Mouse (Mus musculus): ENCODE measurements around the gene Ltbp3.
A peak's percentile ranks its signal among the peaks of the same experiment; 100 is the strongest.

Gene Ltbp3

GRCm38 (mm10) chr19:5740320-5741317 is at the start of gene Ltbp3:
Gene Ltbp3, plus strand, starts transcription at chr19:5740904.
- DNase-seq: peak; percentile 81

- no peak for DNase-seq
Observed at GRCm38 (mm10) chr19:5691601-5692000, 49.1 kb upstream of the Ltbp3 start.

GRCm38 (mm10) chr19:5692086-5692912 is 48.4 kb upstream of the Ltbp3 start:
- DNase-seq: peak; percentile 85

- peak; percentile 56 for DNase-seq
Observed at GRCm38 (mm10) chr19:5692913-5693396, 47.7 kb upstream of the Ltbp3 start.

- DNase-seq: no peak
Observed at GRCm38 (mm10) chr19:5693801-5694200, 46.9 kb upstream of the Ltbp3 start.

- DNase-seq: no peak
Observed at GRCm38 (mm10) chr19:5695849-5696462, 44.7 kb upstream of the Ltbp3 start.

GRCm38 (mm10) chr19:5704163-5704800 is 36.4 kb upstream of the Ltbp3 start, which contains the start of gene Kcnk7:
Gene Kcnk7, plus strand, starts transcription at chr19:5704367.
- no peak for DNase-seq

GRCm38 (mm10) chr19:5704801-5705571 is 35.7 kb upstream of the Ltbp3 start:
- peak; percentile 75 for DNase-seq

GRCm38 (mm10) chr19:5710068-5710467 is 30.6 kb upstream of the Ltbp3 start:
- DNase-seq: no peak

- DNase-seq: no peak
Observed at GRCm38 (mm10) chr19:5710581-5710980, 30.1 kb upstream of the Ltbp3 start.

- peak; percentile 90 for DNase-seq
Observed at GRCm38 (mm10) chr19:5711218-5711617, 29.5 kb upstream of the Ltbp3 start.

- no peak for DNase-seq
Observed at GRCm38 (mm10) chr19:5711907-5712460, 28.7 kb upstream of the Ltbp3 start.

GRCm38 (mm10) chr19:5713255-5713654 is 27.4 kb upstream of the Ltbp3 start:
- no peak for DNase-seq

- peak; percentile 80 for DNase-seq
Observed at GRCm38 (mm10) chr19:5713730-5714129, 27.0 kb upstream of the Ltbp3 start.

GRCm38 (mm10) chr19:5715793-5716688 is 24.7 kb upstream of the Ltbp3 start:
- DNase-seq: peak; percentile 68

GRCm38 (mm10) chr19:5716955-5717354 is 23.7 kb upstream of the Ltbp3 start:
- DNase-seq: peak; percentile 55

GRCm38 (mm10) chr19:5721233-5721632 is 19.5 kb upstream of the Ltbp3 start:
- no peak for DNase-seq

- DNase-seq: no peak
Observed at GRCm38 (mm10) chr19:5722848-5723425, 17.8 kb upstream of the Ltbp3 start.

- no peak for DNase-seq
Observed at GRCm38 (mm10) chr19:5723934-5724548, 16.7 kb upstream of the Ltbp3 start.
